Mouse (Mus musculus) forebrain, embryonic 13.5 days (tissue): Measurements from ENCODE around the gene Vps4b. TPM values are rescaled to one million over a fixed set of nuclear protein-coding genes. Genes with fewer than 3 reads are reported as not detected.
A peak's percentile ranks its signal among the peaks of the same experiment; 100 is the strongest.

Experiments used
- ATAC-seq: fragments of 200-750 bp; cut with Nextera tagmentation; 2 replicates; pipeline ENCODE4 v1.8.0; 2017
- H3K27ac ChIP-seq: fragments of 300-500 bp; sonication (generic); 2 replicates; pipeline ENCODE4 v1.5.1; 2015; ENCODE audit warnings: inconsistent platforms, mild to moderate bottlenecking, moderate library complexity
- H3K27me3 ChIP-seq: fragments of 300-500 bp; sonication (generic); 2 replicates; pipeline ENCODE4 v1.6.1; 2015; ENCODE audit warnings: mild to moderate bottlenecking, inconsistent platforms
- H3K36me3 ChIP-seq: fragments of 300-500 bp; sonication (generic); 2 replicates; pipeline ENCODE4 v1.6.1; 2015; ENCODE audit warnings: mild to moderate bottlenecking, inconsistent platforms; ENCODE audit not compliant: poor library complexity, severe bottlenecking
- H3K4me1 ChIP-seq: fragments of 300-500 bp; sonication (generic); 2 replicates; pipeline ENCODE4 v1.6.1; 2015; ENCODE audit warnings: inconsistent platforms
- H3K4me2 ChIP-seq: fragments of 300-500 bp; sonication (generic); 2 replicates; pipeline ENCODE4 v1.6.1; 2015; ENCODE audit warnings: inconsistent platforms, mild to moderate bottlenecking, moderate library complexity
- H3K4me3 ChIP-seq: fragments of 300-500 bp; sonication (generic); 2 replicates; pipeline ENCODE4 v1.5.1; 2015; ENCODE audit warnings: mild to moderate bottlenecking, inconsistent platforms
- H3K9ac ChIP-seq: fragments of 300-500 bp; sonication (generic); 2 replicates; pipeline ENCODE4 v1.6.1; 2015; ENCODE audit warnings: mild to moderate bottlenecking, inconsistent platforms
- H3K9me3 ChIP-seq: fragments of 300-500 bp; sonication (generic); replicated peaks from 2 replicates; pipeline ENCODE4 v1.6.1; 2016; ENCODE audit warnings: inconsistent platforms
- WGBS: fragments of 180-500 bp; shearing (Covaris S2); methylation state at CpG from one replicate; pipeline ENCODE4 v1.1.7; 2015; 5-methylcytosine and 5-hydroxymethylcytosine counted together
- polyA plus RNA-seq: library from polyadenylated mRNA; unstranded; fragments of >200 nt; fragmentation: Nextera tagmentation; extraction: Ambion mirVana; gene quantifications from 2 replicates; pipeline ENCODE4 v1.2.1, GENCODE M21; 2015

The Vps4b gene
- polyA plus RNA-seq, 1 experiment from 2014 or later, result 51.6 TPM

GRCm38 (mm10) chr1:106774092-106774491, 22.4 kb downstream of the Vps4b start:
- 94% methylated on average over 9 of the region's 9 CpGs for WGBS
- no peak overlapping the region for H3K4me2 ChIP-seq
- no peaks in the 10 kb centered on the region for H3K9me3 ChIP-seq

DNA sequence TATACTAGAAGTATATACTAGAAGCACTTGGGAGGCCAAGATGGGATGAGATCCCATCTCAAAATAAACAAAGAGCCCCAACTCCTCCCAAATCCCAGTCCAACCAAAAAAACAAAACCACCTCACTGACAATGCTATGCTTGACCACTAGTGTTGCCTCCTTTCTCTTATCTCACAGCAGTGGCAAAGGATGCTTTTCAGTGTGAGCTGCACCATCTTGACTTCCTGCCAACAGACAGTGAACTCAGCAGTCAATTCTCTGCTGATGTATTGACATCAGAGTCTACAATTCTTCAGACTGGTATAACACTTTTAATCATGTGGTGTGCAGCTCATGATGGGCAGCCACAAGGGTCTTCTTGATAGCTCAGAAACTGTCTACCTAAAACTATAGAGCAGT, 27.8 kb downstream of the Vps4b start:
- no peak overlapping the region for H3K9ac ChIP-seq
- H3K9me3 ChIP-seq, result no peaks in the 10 kb centered on the region
- H3K36me3 ChIP-seq, result peaks cover 65% of the 10 kb centered on the region
- no peak overlapping the region for H3K4me3 ChIP-seq
- H3K27ac ChIP-seq, result no peak overlapping the region
- no peak for ATAC-seq
- no peaks in the 10 kb centered on the region for H3K27me3 ChIP-seq
- H3K4me1 ChIP-seq, result no peaks in the 10 kb centered on the region
- H3K4me2 ChIP-seq, result no peak overlapping the region

More at GRCm38 (mm10) chr1:106774092-106774491, 22.4 kb downstream of the Vps4b start:
- H3K27me3 ChIP-seq, result no peaks in the 10 kb centered on the region
- no peak for ATAC-seq
- no peak overlapping the region for H3K27ac ChIP-seq
- H3K4me3 ChIP-seq, result no peak overlapping the region
- H3K4me1 ChIP-seq, result no peaks in the 10 kb centered on the region
- H3K9ac ChIP-seq, result no peak overlapping the region
- peaks cover 72% of the 10 kb centered on the region for H3K36me3 ChIP-seq

DNA sequence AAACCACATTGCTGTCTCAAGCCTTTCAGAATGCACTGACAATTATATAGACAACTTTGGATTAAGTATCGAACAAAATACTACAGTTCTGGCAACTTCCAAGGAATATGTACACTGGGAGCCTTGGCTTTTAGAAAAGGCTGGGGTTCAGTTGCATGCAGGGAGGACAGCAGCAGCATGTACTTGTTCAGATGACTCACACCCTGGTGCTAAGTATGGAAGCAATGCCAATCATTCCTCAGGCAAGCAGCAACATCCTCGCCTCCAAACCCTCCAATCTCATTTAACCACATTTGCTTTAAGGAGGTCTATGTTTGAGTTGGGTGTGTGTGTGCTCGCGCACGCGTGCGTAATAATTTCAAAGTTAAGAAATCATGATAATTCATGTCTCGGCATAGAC, 30.8 kb downstream of the Vps4b start:
- no peak overlapping the region for H3K4me2 ChIP-seq
- 96% methylated on average over 8 of the region's 8 CpGs for WGBS

GRCm38 (mm10) chr1:106764846-106765245, 31.7 kb downstream of the Vps4b start:
- Histone ChIP-seq H3K9me3 (no peaks in the 10 kb centered on the region), H3K4me1 (no peaks in the 10 kb centered on the region), H3K4me2 (no peak overlapping the region), H3K4me3 (no peak overlapping the region), H3K9ac (no peak overlapping the region), H3K27ac (no peak overlapping the region), H3K36me3 (peaks cover 42% of the 10 kb centered on the region), H3K27me3 (no peaks in the 10 kb centered on the region)
- no peak for ATAC-seq
- WGBS, result 98% methylated on average over 2 of the region's 2 CpGs

More for the DNA sequence above, 30.8 kb downstream of the Vps4b start:
- no peaks in the 10 kb centered on the region for H3K27me3 ChIP-seq
- H3K4me1 ChIP-seq, result no peaks in the 10 kb centered on the region
- H3K36me3 ChIP-seq, result peaks cover 50% of the 10 kb centered on the region
- ATAC-seq, result no peak
- no peak overlapping the region for H3K4me3 ChIP-seq
- H3K27ac ChIP-seq, result no peak overlapping the region
- H3K9me3 ChIP-seq, result no peaks in the 10 kb centered on the region
- H3K9ac ChIP-seq, result no peak overlapping the region

DNA sequence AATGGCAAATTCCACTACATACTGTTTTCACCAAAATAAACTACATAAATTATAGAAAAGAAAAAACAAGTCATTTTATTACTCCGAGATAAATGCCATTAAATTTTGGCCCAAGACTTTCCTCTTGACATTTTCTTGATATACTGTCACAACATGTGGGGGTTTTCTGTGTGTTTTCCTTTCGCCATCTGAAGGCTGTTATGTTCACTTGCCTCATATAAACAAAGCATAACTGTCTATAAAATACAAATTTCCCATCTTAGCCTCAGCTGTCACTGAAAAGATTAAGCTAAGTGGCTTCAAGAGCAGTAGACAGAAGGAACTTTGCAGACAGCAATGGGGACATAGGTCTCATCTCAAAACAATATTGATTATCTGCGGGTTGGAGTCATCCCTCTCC, 32.2 kb downstream of the Vps4b start:
- Histone ChIP-seq H3K9ac (no peak overlapping the region), H3K4me1 (no peaks in the 10 kb centered on the region), H3K27ac (no peak overlapping the region), H3K4me2 (no peak overlapping the region), H3K36me3 (peaks cover 42% of the 10 kb centered on the region), H3K4me3 (no peak overlapping the region), H3K9me3 (no peaks in the 10 kb centered on the region), H3K27me3 (no peaks in the 10 kb centered on the region)
- WGBS, result 94% methylated on average over 3 of the region's 3 CpGs
- ATAC-seq, result no peak

- 84% methylated on average over 3 of the region's 3 CpGs for WGBS
- no peak overlapping the region for H3K4me2 ChIP-seq
- H3K9ac ChIP-seq, result no peak overlapping the region
- no peaks in the 10 kb centered on the region for H3K9me3 ChIP-seq
- H3K27me3 ChIP-seq, result no peaks in the 10 kb centered on the region
- no peak for ATAC-seq
- H3K4me3 ChIP-seq, result no peak overlapping the region
- peaks cover 11% of the 10 kb centered on the region for H3K4me1 ChIP-seq
- H3K27ac ChIP-seq, result no peak overlapping the region
- H3K36me3 ChIP-seq, result peaks cover 16% of the 10 kb centered on the region
Measured at GRCm38 (mm10) chr1:106760750-106761149, 35.8 kb downstream of the Vps4b start.

GRCm38 (mm10) chr1:106759572-106760435, 36.7 kb downstream of the Vps4b start, which contains the start of gene Kdsr:
TSS of gene Kdsr (minus strand) at chr1:106759727.
- Histone ChIP-seq H3K27me3 (no peaks in the 10 kb centered on the region), H3K4me1 (peaks cover 11% of the 10 kb centered on the region), H3K4me2 (peak within 1 kb of the TSS; percentile 78), H3K4me3 (peak within 1 kb of the TSS; percentile 71), H3K36me3 (peaks cover 7% of the 10 kb centered on the region), H3K9ac (peak within 1 kb of the TSS; percentile 80), H3K9me3 (no peaks in the 10 kb centered on the region), H3K27ac (peak within 1 kb of the TSS; percentile 89)
- peak; percentile 99 for ATAC-seq
- 2% methylated on average over 51 of the region's 51 CpGs for WGBS

- H3K27me3 ChIP-seq, result no peaks in the 10 kb centered on the region
- H3K4me2 ChIP-seq, result peak overlapping the region; percentile 78
- H3K4me1 ChIP-seq, result peaks cover 11% of the 10 kb centered on the region
- H3K4me3 ChIP-seq, result peak overlapping the region; percentile 71
- WGBS, result 4% methylated on average over 34 of the region's 34 CpGs
- ATAC-seq, result peak; percentile 25
- peak overlapping the region; percentile 59; the same call in 1 of the 2 replicates for H3K27ac ChIP-seq
- H3K9ac ChIP-seq, result peak overlapping the region; percentile 80
- H3K9me3 ChIP-seq, result no peaks in the 10 kb centered on the region
- peaks cover 4% of the 10 kb centered on the region; the same call in 1 of the 2 replicates for H3K36me3 ChIP-seq
Measured at GRCm38 (mm10) chr1:106758734-106759571, 37.6 kb downstream of the Vps4b start.

- no peak overlapping the region for H3K4me3 ChIP-seq
- H3K4me2 ChIP-seq, result no peak overlapping the region
- 93% methylated on average over 4 of the region's 4 CpGs for WGBS
- ATAC-seq, result no peak
- no peak overlapping the region for H3K27ac ChIP-seq
- no peaks in the 10 kb centered on the region; the same call in 1 of the 2 replicates for H3K36me3 ChIP-seq
- no peaks in the 10 kb centered on the region for H3K27me3 ChIP-seq
- peaks cover 11% of the 10 kb centered on the region for H3K4me1 ChIP-seq
- H3K9ac ChIP-seq, result no peak overlapping the region
- no peaks in the 10 kb centered on the region for H3K9me3 ChIP-seq
Measured at GRCm38 (mm10) chr1:106756633-106757032, 39.9 kb downstream of the Vps4b start.

- H3K4me1 ChIP-seq, result no peaks in the 10 kb centered on the region
- H3K4me3 ChIP-seq, result no peak overlapping the region
- H3K27ac ChIP-seq, result no peak overlapping the region
- H3K9ac ChIP-seq, result no peak overlapping the region
- ATAC-seq, result no peak
- 99% methylated on average over 5 of the region's 5 CpGs for WGBS
- H3K9me3 ChIP-seq, result no peaks in the 10 kb centered on the region
- peaks cover 15% of the 10 kb centered on the region for H3K36me3 ChIP-seq
- no peak overlapping the region for H3K4me2 ChIP-seq
- H3K27me3 ChIP-seq, result no peaks in the 10 kb centered on the region
Measured at GRCm38 (mm10) chr1:106752013-106752412, 44.5 kb downstream of the Vps4b start.

GRCm38 (mm10) chr1:106750656-106751055, 45.9 kb downstream of the Vps4b start:
- WGBS, result 83% methylated on average over 1 of the region's 1 CpGs
- ATAC-seq, result no peak
- peaks cover 27% of the 10 kb centered on the region for H3K36me3 ChIP-seq

More at GRCm38 (mm10) chr1:106750656-106751055, 45.9 kb downstream of the Vps4b start:
- Histone ChIP-seq H3K4me1 (no peaks in the 10 kb centered on the region), H3K4me3 (no peak overlapping the region), H3K27ac (no peak overlapping the region), H3K9me3 (no peaks in the 10 kb centered on the region), H3K9ac (no peak overlapping the region), H3K27me3 (no peaks in the 10 kb centered on the region), H3K4me2 (no peak overlapping the region)
